ENCODE assay signal across 8 mouse cellular contexts in the genomic region with DNA sequence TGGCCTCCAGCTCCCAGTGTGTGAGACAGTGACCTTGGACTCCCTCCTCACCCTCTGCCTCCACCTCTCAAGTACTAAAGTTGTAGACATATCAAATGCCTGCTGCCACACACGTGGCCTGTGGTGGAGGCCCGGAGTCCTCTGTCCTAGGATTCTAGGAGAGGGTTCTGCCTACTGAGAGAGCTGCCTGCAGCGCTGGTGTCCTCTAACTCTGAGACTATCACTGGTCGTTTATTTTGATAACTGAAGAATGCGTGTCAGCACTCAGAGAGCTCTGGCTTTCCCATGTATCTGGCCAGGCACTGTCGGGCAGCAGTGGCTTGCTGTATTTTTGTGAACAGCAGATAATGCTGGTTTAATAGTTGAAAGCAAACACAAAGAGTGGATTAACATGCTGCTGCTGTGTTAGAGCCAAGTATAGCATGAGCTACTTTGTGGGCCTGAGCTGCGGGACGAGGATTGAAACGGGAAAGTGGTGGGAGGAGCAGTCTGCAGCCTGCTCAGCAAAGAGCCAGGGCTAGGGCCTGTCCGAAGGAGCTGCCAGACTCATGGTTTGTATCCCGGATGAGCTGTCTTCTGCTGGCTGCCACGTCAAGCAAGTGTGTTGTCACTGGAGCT. TPM values are rescaled to one million over a fixed set of nuclear protein-coding genes. Genes with fewer than 3 reads are reported as not detected.
DNase-seq lines count a peak whose midpoint lies in the region; ATAC-seq and TF ChIP-seq lines count a peak whose summit lies in the region.

No protein-coding gene starts in this region.

- peak overlapping the region; percentile 99 for H3K27ac ChIP-seq in layer of hippocampus, adult 2 months
- peak overlapping the region; percentile 68 for H3K27ac ChIP-seq in forebrain, embryonic 13.5 days
- peak overlapping the region; percentile 70 for H3K27ac ChIP-seq in hindbrain, embryonic 13.5 days
- peak overlapping the region; percentile 74 for H3K27ac ChIP-seq in midbrain, embryonic 13.5 days

- peaks cover 52% of the 10 kb centered on the region for H3K4me1 ChIP-seq in forebrain, embryonic 13.5 days
- peaks cover 63% of the 10 kb centered on the region for H3K4me1 ChIP-seq in hindbrain, embryonic 13.5 days (replicated peaks)
- peaks cover 57% of the 10 kb centered on the region for H3K4me1 ChIP-seq in midbrain, embryonic 13.5 days (replicated peaks)

- DNase-seq in layer of hippocampus, adult 2 months (ENCODE audit: low spot score in 2 of 2) = peak in 1 of 2 experiments; percentile 40
- no peak for DNase-seq in layer of hippocampus, postnatal 36 days
- no peak for DNase-seq in layer of hippocampus, adult 9-10 months (ENCODE audit: low spot score)
- no peak for DNase-seq in frontal cortex, postnatal 14 days (ENCODE audit: low spot score in 2 of 2)
- DNase-seq in urinary bladder, adult 18-20 months (ENCODE audit: low spot score in 2 of 2) = no peak

- no peak overlapping the region; the same call in 1 of the 2 replicates for H3K4me2 ChIP-seq in forebrain, embryonic 13.5 days
- H3K4me2 ChIP-seq in hindbrain, embryonic 13.5 days = no peak overlapping the region
- no peak overlapping the region for H3K4me2 ChIP-seq in midbrain, embryonic 13.5 days (replicated peaks)

- 35% methylated on average over 12 of the region's 12 CpGs for WGBS in forebrain, embryonic 13.5 days
- WGBS in hindbrain, embryonic 13.5 days = 72% methylated on average over 12 of the region's 12 CpGs
- WGBS in midbrain, embryonic 13.5 days = 27% methylated on average over 12 of the region's 12 CpGs

- peaks cover 20% of the 10 kb centered on the region for H3K36me3 ChIP-seq in forebrain, embryonic 13.5 days (ENCODE audit: poor library complexity, severe bottlenecking)
- H3K36me3 ChIP-seq in hindbrain, embryonic 13.5 days = peaks cover 20% of the 10 kb centered on the region
- peaks cover 18% of the 10 kb centered on the region; the same call in 1 of the 2 replicates for H3K36me3 ChIP-seq in midbrain, embryonic 13.5 days

- H3K4me3 ChIP-seq in layer of hippocampus, adult 2 months = no peak overlapping the region
- no peak overlapping the region for H3K4me3 ChIP-seq in forebrain, embryonic 13.5 days
- H3K4me3 ChIP-seq in hindbrain, embryonic 13.5 days = no peak overlapping the region
- no peak overlapping the region for H3K4me3 ChIP-seq in midbrain, embryonic 13.5 days (replicated peaks)

- H3K27me3 ChIP-seq in forebrain, embryonic 13.5 days = no peaks in the 10 kb centered on the region
- H3K27me3 ChIP-seq in hindbrain, embryonic 13.5 days = no peaks in the 10 kb centered on the region
- H3K27me3 ChIP-seq in midbrain, embryonic 13.5 days = no peaks in the 10 kb centered on the region

- TF ChIP-seq CTCF in layer of hippocampus, adult 2 months (conservative IDR thresholded peaks at IDR 0.05) = no peak

- no peak for ATAC-seq in forebrain, embryonic 13.5 days
- ATAC-seq in hindbrain, embryonic 13.5 days (ENCODE audit: low FRiP score) = no peak
- peak; percentile 51; the same call in 1 of the 2 replicates for ATAC-seq in midbrain, embryonic 13.5 days

- H3K9ac ChIP-seq in forebrain, embryonic 13.5 days = peak overlapping the region; percentile 30; the same call in 1 of the 2 replicates
- H3K9ac ChIP-seq in hindbrain, embryonic 13.5 days = 0 out of 2 replicates have a peak overlapping the region, but pooled peaks have one; percentile 35
- no peak overlapping the region; the same call in 1 of the 2 replicates for H3K9ac ChIP-seq in midbrain, embryonic 13.5 days (replicated peaks)

- H3K9me3 ChIP-seq in forebrain, embryonic 13.5 days (replicated peaks) = no peaks in the 10 kb centered on the region
- no peaks in the 10 kb centered on the region for H3K9me3 ChIP-seq in hindbrain, embryonic 13.5 days
- no peaks in the 10 kb centered on the region for H3K9me3 ChIP-seq in midbrain, embryonic 13.5 days

RNA-seq across cellular contexts. Expression of a gene that starts 13.1 kb away (rescaled TPM):
- total RNA-seq in layer of hippocampus, adult 2 months (2021) = 100 to 1,000 TPM; 226 to 239 TPM
- 100 to 1,000 TPM; 227 to 241 TPM for total RNA-seq in layer of hippocampus, postnatal 36 days (2021)
- 60.3 and 62.1 TPM in 2 replicates for polyA plus RNA-seq in forebrain, embryonic 13.5 days (2015; fragmentation: Nextera tagmentation; extraction: Ambion mirVana)
- polyA plus RNA-seq in hindbrain, embryonic 13.5 days (2015; fragmentation: Nextera tagmentation; extraction: Ambion mirVana) = 63.3 and 65.9 TPM in 2 replicates
- 62.4 and 67.0 TPM in 2 replicates for polyA plus RNA-seq in midbrain, embryonic 13.5 days (2015; fragmentation: Nextera tagmentation; extraction: Ambion mirVana)
